Mouse (Mus musculus) layer of hippocampus, postnatal 14 days (tissue): ENCODE results near the gene Sqstm1. TPM values are rescaled to one million over a fixed set of nuclear protein-coding genes. Genes with fewer than 3 reads are reported as not detected.

Source experiments
- DNase-seq, 2 experiments: peaks; one replicate each; pipeline ENCODE4 v3.0.0; 2021 to 2022; ENCODE audit warnings: low spot score in 2 of 2, mixed read lengths in 1 of 2
- long read RNA-seq, 2 experiments: library from polyadenylated mRNA; stranded (forward); transcript quantifications; one replicate each; pipeline ENCODE4 v2.0.0; 2021
- total RNA-seq, 2 experiments: library from RNA; stranded (reverse); gene quantifications; 2 replicates each; pipeline ENCODE4 v1.2.3; 2021

The Sqstm1 gene
- 100 to 1,000 TPM; 343 to 377 TPM for total RNA-seq
- long read RNA-seq, experiment 1, transcript Sqstm1-201 (8 exons, 2,673 nt): minor isoform, 38 of 219 reads
- long read RNA-seq, experiment 1, transcript Sqstm1-202 (8 exons, 2,037 nt): major isoform, 131 of 219 reads
- long read RNA-seq, experiment 1, partial matches to known transcripts: 36 of 219 reads
- long read RNA-seq, experiment 1, other reads (novel, unspliced or antisense): 13 of 219 reads
- long read RNA-seq, experiment 2, transcript Sqstm1-202 (8 exons, 2,037 nt): major isoform, 133 of 212 reads
- long read RNA-seq, experiment 2, transcript Sqstm1-201 (8 exons, 2,673 nt): minor isoform, 27 of 212 reads
- long read RNA-seq, experiment 2, partial matches to known transcripts: 33 of 212 reads
- long read RNA-seq, experiment 2, other reads (novel, unspliced or antisense): 19 of 212 reads

DNA sequence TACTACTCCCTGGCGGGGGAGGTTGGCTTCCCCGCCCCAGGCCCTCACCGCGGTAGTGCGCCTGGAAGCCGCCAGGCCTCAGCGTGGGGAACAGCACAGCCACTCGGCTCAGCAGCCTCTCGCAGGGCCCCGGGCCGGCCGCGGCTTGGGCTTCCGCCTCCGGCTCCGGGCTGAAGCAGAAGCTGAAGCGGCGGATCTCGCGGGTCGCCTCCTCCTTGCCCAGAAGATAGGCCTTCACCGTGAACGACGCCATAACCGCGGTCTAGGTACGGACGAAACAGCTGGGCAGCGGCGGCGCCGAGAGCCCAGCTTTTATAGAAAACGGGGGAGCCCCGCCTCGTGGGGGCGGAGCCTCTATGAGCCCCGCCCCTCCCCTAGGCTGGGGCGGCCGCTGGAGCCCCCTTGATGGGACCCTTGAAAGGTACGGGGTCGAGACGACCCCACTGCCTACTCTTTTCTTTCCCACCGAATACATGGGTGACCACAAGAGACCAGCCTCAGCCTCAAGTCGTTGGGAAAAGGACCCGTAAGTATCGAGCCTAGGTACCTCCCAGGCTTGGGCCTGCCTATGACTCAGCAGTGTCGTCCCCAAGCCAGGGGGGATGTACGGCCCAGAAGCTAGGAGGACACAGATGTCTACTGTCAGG lies at the start of gene Sqstm1, which contains the start of gene Mgat4b:
TSS of gene Sqstm1 (minus strand) at position 323 of the 647 bp plus-strand sequence.
TSS of gene Mgat4b (plus strand) at position 386 of the 647 bp plus-strand sequence.
- DNase-seq: peak; percentile 79 to 88

DNA sequence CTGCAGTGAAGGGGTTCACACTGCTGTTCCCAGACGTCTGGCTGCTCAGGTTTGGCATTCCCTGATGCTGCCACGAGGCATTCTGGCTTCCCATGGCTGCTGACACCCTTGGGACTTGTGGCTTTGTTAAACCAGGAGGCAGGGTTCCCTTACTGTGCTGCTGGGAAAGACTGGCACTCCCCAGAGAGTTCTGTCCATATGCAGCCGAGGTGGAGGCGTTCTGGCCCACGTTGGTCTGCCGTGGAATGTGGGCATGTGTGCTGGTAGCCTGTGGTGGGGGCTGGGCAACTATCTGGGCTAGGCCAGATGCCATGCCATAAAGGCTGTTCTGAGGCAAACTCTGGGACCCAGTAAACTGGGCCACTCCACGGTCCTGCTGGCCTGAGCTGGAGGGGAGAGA lies 47.7 kb upstream of the Sqstm1 start:
- DNase-seq: peak in 1 of 2 experiments; percentile 52

DNA sequence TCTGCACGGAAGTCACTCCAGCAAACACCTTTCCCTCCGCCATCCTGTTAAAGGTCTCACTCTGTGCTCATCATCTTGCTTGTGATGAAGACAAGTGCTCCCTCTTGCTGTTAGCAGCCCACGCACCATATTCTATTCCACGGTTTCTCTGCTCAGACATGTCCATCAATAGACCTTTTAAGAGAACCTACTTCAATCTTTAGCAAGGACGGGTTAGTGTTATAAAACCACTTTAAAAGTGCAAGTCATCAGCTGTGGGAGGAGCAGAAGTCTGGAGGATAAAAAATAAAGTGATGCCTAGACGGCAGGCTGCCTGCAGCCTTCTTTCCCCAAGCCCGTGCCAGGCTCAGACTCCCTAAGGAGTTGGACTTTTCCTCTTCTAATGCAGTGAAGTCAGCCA lies 46.0 kb upstream of the Sqstm1 start:
- no peak for DNase-seq

DNA sequence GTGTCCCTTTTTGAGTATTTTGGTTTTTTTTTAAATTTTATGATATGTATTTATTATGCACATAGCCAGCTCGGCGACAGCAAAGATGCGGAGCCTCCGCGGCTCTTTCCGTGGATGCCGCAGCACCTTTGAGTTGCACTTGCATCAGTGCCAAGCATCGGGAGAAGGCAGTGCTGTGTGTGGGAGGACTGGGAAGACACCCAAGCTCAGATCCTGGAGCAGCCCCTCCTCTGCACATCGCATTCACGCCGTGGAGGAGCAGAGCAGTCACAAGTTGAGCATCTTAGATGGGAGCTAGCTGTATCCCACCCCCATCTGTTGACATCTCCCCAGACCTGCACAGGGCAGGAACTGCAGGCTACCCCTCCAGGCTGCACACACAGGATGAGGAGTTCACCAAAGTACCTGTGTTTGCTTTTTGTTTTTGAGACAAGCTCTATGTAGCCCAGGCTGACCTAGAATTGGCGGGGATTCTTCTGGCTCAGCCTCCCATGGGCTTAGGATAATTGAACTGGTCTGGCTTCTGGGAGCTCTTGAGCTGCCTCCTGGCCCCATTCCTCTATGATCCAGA lies 43.5 kb upstream of the Sqstm1 start:
- DNase-seq: peak; percentile 61 to 80

DNA sequence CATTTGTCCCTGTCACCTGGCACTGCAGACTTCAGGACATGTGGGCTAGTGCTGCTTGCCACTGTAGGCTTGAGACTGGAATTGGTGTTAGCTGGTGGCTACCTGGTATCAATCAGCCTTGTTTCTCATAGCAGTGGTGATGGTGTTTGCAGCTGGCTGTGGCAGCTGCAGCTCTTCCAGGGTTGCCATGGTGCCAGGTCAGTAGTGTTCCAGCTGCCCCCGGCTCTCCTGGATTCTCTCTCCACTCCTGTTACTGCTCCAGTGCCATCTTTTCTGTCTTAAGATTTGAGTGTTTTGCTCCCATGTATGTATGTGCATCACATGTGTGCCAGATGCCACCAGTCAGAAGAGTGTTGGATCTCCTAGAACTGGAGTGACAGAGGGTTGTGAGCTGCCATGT lies 42.8 kb upstream of the Sqstm1 start:
- no peak for DNase-seq

DNA sequence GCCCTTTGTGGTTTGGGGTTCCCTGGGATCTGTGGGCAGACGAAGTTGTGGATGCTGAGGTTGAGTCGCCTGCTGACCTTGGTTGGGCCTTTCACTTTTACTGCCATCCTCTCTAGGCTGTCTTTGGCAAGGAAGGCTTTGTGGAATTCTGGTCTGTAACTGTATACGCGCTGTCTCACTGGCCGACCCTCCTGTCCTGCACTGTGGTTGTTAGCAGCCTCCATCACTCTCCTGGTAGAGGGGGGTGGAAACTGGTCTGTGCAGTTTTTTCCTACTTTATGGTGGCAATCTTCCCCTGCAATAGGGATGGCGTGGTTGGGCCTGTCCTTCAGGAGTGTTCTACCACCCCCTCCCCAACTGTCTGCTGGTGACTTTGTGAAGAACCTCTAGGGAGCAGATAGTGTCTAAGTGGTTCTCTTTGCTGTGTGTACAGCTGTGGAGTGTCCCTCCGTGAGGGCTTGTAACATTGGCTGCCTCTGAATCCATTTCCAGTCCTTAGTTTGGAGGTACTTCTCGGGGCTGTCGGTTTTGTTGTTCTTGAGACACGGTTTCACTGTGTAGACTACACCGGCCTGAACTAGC lies 42.1 kb upstream of the Sqstm1 start:
- DNase-seq: no peak

DNA sequence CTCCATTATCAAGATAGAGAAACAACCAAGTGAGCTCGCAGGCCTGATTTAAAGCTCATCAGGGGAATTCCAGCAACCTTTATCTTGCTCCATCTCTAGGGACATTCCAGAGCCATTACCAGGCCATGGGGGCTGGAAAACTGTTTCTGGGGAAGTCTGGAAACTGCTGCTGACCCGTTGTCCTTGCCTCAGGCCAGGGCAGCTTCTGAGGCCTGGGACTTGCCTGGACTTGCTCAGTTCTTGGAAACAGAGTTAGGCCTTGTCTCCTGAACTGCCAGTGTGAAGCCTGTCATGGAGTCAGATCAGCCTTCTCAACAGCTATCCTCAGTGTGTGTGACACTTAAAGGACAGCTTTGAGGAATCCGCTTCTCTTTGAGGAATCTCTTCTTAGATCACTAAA lies 41.5 kb upstream of the Sqstm1 start:
- DNase-seq: no peak

DNA sequence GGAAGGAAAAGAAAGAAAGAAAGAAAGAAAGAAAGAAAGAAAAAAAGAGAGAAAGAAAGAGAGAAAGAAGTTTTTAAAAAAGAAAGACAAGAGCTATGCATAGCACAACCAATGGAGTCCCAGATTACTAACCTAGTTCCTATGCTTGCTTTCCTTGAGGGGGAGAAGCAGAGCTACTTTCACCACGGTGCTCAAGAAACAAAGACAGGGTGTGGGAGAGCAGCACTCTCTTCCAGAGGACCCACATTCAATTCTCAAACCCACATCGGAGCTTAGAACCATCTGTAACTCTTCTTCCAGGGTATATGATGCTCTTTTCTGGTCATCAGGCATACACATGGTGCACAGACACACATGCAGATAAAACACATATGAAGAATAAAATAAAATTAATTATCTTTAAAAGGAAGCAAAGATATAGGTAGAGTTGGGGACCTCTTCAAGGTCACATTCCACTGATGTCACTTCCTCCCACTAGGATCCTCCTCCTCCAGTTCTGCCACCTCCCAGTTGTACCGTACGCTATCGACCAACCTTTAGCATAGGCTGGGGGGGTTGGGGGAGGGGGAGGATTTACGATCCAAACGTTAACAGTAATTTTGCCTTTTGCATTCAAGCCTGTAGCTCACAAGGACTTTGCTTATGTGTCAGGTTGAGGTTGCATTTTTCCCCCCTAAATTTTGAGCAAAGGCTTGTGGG lies 38.0 kb upstream of the Sqstm1 start:
- DNase-seq: no peak

DNA sequence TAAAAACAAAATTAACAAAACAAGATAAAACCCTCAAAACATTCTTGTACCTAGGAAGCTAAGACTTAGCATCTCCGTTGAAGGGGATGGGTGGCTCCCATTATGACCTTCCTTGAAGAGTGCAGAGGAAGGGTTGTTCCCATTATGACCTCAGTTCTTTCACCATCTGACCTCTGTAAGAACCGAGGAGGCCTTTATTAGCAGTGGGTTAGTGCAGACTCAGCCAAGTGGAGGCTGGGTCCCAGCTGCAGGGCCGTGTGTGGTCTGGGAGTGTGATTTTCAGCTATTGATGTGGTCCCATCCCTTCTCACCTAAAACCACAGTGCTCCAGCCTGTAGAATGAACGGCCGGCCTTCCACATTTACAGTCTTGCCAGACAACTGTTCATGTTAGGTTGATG lies 34.6 kb upstream of the Sqstm1 start:
- no peak for DNase-seq

DNA sequence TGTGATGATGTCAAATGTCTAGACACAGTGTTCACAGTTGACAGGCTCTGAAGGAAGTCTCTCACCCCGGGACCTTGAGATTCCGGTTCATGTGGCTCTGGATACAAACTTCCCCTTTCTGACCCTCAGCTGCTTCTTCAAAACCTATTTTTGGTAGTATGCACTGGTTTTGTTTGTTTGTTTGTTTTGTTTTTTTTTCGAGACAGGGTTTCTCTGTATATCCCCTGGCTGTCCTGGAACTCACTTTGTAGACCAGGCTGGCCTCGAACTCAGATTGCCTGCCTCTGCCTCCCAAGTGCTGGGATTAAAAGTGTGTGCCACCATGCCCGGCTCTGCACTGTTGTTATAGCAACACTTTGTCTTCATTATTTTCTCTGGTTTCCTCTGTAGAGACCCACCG lies 33.3 kb upstream of the Sqstm1 start:
- no peak for DNase-seq

DNA sequence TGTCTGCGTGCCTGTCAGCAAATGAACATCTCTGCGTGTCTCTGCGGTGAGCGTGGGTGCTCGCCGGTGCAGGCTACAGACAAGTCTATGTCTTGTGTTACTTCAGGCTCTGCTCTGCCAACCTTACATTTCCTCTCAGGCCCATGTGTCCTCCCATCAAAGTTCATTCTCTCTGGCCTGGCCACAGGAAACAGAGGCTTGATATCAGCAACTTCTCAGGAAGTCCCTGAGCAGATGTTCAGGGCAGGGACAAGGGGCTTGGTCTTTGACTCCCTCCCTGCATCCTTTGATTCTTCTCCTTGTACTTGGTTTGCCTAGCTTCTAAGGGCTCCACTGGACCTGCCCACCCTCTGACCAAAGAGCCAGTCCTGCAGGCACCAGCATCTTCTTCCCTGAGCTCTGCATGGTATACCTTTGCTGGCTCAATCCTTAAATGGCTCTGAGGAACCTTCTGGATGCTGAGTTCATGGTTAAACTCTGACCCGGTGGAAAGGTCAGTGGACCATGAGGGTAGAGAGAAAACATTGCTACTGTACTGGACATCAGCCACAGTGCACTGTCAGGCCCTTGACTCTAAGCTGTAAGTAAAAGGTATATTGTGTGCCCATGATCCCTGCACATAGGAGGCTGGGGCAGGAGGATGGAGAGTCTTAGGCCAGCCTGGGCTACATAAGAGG lies 29.7 kb upstream of the Sqstm1 start:
- DNase-seq: peak in 1 of 2 experiments; percentile 4

DNA sequence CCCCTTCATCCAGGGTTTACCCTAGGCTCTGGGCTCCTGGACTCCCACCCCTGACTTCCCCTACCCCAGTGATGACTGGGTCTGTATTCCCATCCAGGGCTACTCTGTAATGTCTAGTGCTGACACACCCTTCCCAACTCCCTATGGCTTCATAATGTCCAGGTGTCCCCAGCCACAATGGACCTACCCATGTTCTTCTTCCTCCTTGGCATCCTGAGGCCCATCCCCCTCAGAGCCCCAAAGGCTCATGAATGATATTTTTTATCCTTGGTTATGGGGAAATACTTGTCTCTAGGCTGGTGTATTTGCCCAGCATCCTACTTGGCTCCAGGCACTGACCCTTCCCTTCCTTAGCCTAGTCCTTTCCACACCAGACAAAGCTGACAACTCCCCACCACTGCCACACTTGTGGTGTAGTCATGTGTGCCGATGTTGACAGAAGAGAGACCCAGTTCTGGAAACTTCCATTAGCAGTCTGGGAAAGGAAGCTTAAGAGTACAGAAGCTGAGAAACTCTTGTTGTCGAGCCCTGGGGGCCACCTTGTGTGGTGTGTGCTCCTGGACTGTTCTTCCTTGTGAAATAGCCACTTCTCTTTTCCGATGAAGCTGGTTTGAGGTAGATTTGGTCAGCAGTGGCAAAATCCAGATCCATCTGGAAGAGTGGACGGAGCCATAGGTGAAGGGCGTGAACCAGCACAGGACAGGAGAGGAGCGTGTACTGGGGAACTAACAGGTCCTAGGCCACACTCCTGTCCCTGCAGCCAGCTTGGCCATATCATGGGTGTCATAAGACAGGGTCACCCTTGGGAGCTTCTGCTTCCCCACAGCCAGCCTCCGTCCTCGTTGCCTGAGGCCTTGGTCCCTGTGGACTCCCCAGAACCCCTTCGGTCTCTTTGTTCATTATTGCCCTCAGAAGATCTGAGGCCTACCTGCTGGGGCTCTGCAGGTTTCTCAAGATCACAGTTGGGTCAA lies 28.5 kb upstream of the Sqstm1 start:
- DNase-seq: peak in 1 of 2 experiments; percentile 4

DNA sequence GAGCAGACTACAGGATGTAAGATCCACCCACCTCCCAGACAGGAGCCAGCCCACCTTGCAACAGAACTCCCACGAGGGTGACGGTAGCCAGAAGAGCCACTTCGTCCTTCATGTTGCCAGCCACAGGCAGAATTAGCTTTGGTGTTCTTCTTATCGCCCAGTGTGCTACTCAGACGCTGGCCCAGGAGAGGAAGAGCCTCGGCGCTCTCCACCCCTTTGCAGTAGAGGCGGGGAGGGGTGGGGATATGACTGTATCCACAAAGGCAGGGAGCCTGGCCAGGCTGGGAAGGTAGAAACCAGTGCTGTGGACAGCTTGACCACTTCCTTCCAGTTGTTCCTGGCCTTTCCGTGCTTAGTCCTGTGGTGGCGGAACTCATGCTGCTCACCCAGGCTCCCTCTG lies 27.7 kb upstream of the Sqstm1 start, which contains the start of gene Ltc4s:
TSS of gene Ltc4s (minus strand) at position 293 of the 400 bp plus-strand sequence.
- no peak for DNase-seq

DNA sequence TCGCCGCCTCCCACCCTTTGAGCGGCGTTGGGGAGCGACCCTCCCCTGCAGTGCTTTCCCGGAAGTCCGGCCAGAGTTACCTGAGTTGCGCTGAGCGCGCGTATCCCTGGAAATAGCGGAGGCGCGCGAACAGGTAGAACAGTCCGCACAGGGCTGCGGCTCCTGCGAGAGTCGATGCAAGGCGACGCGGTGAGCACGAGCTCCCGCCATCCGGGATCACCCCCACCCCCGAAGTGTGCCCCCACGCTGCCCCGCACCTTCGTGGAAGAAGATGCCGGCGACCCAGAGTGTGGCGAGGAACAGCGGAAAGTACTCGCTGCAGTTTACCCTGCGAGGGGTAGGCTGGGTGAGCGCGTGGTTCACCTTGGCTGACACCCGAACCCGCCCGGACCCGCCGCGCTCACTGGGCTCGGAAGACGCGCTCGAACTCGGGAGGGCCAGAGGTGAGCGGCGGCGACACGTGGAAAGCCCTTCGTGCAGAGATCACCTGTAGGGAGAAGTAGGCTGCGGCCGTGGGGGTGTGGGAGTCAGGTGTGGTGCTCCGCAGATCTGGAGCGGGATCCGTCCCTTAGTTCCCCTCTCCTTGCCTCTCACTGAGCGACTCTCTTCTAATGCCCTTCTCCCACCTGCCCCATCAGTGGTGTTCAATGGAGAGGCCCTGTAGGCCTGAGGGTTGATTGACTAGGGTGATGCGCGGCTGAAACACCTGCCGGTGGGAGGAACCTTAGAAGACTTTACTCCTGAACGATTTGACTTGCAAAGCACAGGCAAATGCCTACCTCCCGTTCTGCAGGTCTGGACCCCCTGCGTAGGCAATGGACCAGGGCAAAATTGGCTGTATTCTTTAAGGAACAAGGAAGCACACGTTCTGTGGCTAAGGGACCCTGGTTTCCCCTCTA lies 26.6 kb upstream of the Sqstm1 start:
- DNase-seq: no peak

DNA sequence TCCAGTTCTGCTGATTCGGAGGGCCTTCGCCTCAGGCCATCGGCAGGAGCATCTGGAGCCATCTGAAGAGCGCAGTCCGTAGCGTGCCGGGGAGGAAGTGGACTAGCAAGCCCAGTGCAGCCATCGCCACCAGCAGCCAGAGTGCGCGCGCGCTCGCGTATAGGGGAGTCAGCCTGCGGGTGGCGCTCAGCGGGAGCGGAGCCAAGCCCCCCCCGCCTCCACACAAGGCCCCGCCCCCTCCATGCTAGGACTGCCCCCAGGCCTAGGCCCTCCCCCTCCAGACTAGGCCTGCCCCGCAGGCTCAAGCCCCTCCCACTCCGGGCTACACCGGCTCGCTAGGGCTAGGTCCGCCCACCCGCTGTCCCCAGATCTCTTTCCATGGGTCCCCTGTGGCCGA lies 25.9 kb upstream of the Sqstm1 start:
- DNase-seq: peak; percentile 71 to 87

DNA sequence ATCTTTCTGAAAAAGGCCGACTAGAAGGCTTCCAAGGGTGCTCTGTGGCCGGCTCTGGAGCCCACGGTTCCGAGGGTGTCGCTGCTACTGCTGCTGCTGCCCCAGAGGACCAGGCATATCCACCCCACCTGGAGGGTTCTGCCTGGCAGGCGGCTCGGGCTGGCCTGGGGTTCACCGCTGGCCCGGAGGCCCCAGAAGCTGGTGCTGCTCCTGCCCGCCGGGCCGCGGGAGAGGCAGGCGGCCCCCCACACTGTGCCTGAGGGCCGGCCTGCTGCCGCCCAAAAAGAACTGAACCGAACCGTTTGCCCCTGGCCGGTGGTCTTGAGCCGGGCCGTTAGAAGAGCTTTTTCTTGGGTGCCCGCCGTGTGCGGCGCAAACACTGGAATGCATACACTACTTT lies 24.0 kb upstream of the Sqstm1 start:
- DNase-seq: no peak

DNA sequence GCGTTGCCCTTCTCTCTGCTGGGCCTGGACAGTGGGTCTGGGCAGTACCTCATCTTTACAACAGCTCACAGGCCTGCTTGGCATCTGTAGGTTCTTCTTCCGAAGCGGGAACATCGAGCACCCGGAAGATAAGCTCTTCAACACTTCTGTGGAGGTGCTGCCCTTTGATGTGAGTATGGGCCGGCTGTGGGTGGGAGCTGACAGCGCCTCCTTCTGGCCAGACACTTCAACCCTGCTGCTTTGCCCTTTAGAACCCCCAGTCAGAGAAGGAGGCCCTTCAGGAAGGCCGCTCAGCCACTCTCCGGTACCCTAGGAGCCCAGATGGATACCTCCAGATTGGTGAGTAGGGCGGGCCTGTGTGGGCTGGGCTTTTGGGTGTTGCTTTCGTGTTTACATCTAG lies 23.4 kb upstream of the Sqstm1 start:
- DNase-seq: no peak

DNA sequence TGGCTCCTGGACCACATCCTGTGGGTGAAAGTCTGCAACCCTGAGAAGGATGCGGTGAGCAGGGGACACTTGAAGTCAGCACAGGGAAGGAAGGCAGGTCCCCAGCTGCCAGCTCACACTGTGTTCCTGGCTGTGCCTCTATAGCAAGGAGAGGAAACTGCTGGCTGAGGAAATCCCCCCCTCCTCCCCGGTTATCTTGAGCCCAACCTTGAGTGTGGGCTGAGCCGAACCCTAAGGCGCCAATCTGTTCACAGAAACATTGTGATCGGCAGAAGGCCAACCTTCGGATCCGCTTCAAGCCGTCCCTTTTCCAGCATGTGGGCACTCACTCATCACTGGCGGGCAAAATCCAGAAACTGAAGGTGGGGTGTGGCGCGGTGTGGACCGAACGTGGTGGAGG lies 22.4 kb upstream of the Sqstm1 start:
- DNase-seq: no peak
